Mouse (Mus musculus) thymus, adult 2 months (tissue): ENCODE results near the gene Rab44. TPM values are rescaled to one million over a fixed set of nuclear protein-coding genes. Genes with fewer than 3 reads are reported as not detected.

Experiments
- DNase-seq: peaks from one replicate; pipeline ENCODE4 v3.0.0; 2021
- H3K27ac ChIP-seq: fragments of 200-500 bp; 2 replicates; pipeline ENCODE4 v1.5.1; 2012; ENCODE audit warnings: low read length, control low read depth; ENCODE audit not compliant: control insufficient read depth, insufficient read depth
- H3K27me3 ChIP-seq: fragments of 200-500 bp; 2 replicates; pipeline ENCODE4 v1.6.1; 2012; ENCODE audit warnings: mild to moderate bottlenecking, low read length, moderate library complexity, mixed read lengths; ENCODE audit not compliant: control insufficient read depth, insufficient read depth
- H3K36me3 ChIP-seq: fragments of 200-500 bp; 2 replicates; pipeline ENCODE4 v1.6.1; 2012; ENCODE audit warnings: mild to moderate bottlenecking, low read length, moderate library complexity; ENCODE audit not compliant: control insufficient read depth, insufficient read depth
- H3K4me1 ChIP-seq: fragments of 200-500 bp; replicated peaks from 2 replicates; pipeline ENCODE4 v1.6.1; 2012; ENCODE audit warnings: low read length; ENCODE audit not compliant: control insufficient read depth, insufficient read depth
- H3K4me3 ChIP-seq: fragments of 200-500 bp; 2 replicates; pipeline ENCODE4 v1.5.1; 2012; ENCODE audit warnings: mild to moderate bottlenecking, low read length, control low read depth, moderate library complexity; ENCODE audit not compliant: control insufficient read depth, insufficient read depth
- CTCF ChIP-seq: fragments of 200-500 bp; IDR thresholded peaks from 2 replicates; pipeline ENCODE4 v1.5.1; 2012; ENCODE audit warnings: mild to moderate bottlenecking, control low read depth, low read length, moderate library complexity, borderline replicate concordance; ENCODE audit not compliant: control insufficient read depth, poor library complexity, insufficient read depth; ENCODE audit errors: extremely low read depth
- POLR2A ChIP-seq: fragments of 200-500 bp; IDR thresholded peaks from 2 replicates; pipeline ENCODE4 v1.6.1; 2012; ENCODE audit warnings: mild to moderate bottlenecking, low read length, control low read depth, moderate library complexity; ENCODE audit not compliant: control insufficient read depth, poor library complexity, insufficient read depth; ENCODE audit errors: extremely low read depth
- WGBS: fragments of 180-500 bp; shearing (Covaris S2); methylation state at CpG from one replicate; pipeline ENCODE4 v1.1.7; 2018; 5-methylcytosine and 5-hydroxymethylcytosine counted together
- polyA plus RNA-seq: library from polyadenylated mRNA; depleted of rRNA; stranded (reverse); fragments of >200 nt; gene quantifications from 2 replicates; pipeline ENCODE4 v1.2.3, GENCODE M21; 2012

Rab44 gene
- polyA plus RNA-seq, 1 experiment = 8.9 TPM

DNA sequence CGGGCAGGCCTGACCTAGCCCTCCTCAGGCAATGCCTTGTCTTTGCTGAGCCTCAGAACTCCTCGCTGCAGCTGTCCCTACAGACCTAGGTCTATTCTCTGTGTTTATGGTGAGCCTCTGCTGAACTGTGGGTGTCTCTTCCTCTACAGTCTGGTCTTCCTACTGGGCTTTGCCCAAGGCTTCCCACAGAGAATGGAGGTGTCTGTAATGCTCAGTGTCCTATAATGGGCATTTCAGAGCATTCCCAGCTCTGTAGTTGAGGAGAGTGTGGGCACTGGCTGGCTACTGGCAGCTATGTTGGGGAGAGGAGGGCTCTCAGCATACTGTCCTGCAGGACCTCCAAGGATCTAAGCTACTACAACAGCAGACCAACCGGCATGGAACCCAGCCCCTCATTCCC, 61.7 kb downstream of the Rab44 start:
- no peak for DNase-seq
- peaks cover 15% of the 10 kb centered on the region for H3K4me1 ChIP-seq
- 70% methylated on average over 3 of the region's 3 CpGs for WGBS
- H3K36me3 ChIP-seq = no peaks in the 10 kb centered on the region
- H3K4me3 ChIP-seq = no peak overlapping the region
- no peak overlapping the region for H3K27ac ChIP-seq
- TF ChIP-seq CTCF = no peak
- no peak for TF ChIP-seq POLR2A
- no peaks in the 10 kb centered on the region for H3K27me3 ChIP-seq

DNA sequence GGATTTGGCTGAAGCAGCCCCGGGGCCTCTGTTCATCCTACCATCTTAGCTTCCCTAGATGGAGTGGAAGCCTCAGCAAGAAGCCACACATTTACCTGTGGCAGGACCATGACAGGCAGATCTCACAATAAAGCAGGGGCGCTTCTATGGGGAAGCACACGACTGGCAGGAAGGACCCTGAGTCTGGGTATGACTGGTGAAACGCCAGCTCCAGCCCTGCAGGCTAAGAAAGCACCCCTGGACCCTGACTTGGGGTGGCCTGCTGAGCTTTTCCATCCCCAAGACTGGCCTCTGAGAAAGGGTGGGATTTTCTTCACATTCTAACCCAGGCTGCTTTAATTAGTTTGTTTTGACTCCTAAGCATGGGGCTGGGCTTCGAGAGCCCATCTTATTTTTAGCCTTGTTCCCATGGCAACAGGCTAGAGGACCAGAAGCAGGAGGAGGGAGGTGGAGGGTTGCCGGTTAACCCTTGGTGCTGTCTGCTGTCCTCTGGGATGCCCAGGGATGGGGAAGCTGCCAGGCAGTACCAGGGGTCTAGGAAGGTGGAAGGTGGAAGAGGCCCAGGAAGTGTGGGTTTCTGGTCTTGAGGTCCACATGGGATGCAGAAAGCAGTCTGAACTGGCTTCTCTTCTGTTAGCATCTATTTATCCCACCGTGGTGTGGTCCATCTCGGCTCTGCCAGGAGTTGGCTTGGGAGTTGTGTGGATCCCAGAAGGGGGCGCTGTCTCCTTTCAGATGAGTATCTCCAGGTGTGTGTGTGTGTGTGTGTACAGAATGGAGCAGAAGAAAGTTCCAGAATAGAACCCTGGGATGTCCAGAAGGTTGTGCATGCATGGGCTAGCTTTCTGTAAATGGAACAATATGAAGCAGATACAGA, 62.7 kb downstream of the Rab44 start:
- no peaks in the 10 kb centered on the region for H3K36me3 ChIP-seq
- no peaks in the 10 kb centered on the region for H3K27me3 ChIP-seq
- 42% methylated on average over 9 of the region's 9 CpGs for WGBS
- peaks cover 9% of the 10 kb centered on the region for H3K4me1 ChIP-seq
- H3K27ac ChIP-seq = no peak overlapping the region
- H3K4me3 ChIP-seq = no peak overlapping the region
- TF ChIP-seq CTCF (peak; percentile 34; the same call in 1 of the 2 replicates), POLR2A (no peak)
- DNase-seq = peak; percentile 53

DNA sequence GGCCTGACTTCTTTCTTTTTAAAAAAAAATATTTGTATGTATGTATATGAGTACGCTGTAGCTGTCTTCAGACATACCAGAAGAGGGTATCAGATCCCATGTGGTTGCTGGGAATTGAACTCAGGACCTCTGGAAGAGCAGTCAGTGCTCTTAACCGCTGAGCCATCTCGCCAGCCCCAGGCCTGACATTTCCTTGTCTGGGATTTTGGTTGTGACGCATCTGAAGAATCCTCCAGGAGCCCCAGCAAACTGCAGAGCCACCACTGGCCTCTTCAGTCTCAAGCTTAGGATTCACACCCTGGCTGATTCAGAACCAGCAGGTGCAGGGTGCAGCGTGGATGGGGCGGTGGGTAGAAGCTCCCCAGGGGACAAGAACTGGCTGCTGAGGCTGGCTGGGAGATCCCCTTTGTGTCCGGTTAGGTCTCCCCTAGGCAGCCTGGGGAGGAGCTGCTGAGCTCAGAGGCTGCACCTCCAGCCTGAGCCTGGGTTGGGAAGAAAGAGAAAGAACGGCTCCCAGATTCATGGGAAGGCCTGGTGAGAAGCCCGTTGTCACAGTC, 64.6 kb downstream of the Rab44 start:
- DNase-seq = no peak
- Histone ChIP-seq H3K4me3 (no peak overlapping the region), H3K27me3 (no peaks in the 10 kb centered on the region), H3K4me1 (no peaks in the 10 kb centered on the region), H3K36me3 (no peaks in the 10 kb centered on the region), H3K27ac (no peak overlapping the region)
- TF ChIP-seq CTCF = no peak
- no peak for TF ChIP-seq POLR2A
- WGBS = 90% methylated on average over 9 of the region's 9 CpGs

- whole genome bisulfite sequencing = 96% methylated on average over 6 of the region's 6 CpGs
- TF ChIP-seq POLR2A (no peak), CTCF (no peak)
- no peaks in the 10 kb centered on the region for H3K4me1 ChIP-seq
- H3K27ac ChIP-seq = no peak overlapping the region
- H3K4me3 ChIP-seq = no peak overlapping the region
- H3K27me3 ChIP-seq = no peaks in the 10 kb centered on the region
- no peaks in the 10 kb centered on the region for H3K36me3 ChIP-seq
- no peak for DNase-seq
These were observed 66.0 kb downstream of the Rab44 start for GRCm38 (mm10) chr17:29179917-29180316.

DNA sequence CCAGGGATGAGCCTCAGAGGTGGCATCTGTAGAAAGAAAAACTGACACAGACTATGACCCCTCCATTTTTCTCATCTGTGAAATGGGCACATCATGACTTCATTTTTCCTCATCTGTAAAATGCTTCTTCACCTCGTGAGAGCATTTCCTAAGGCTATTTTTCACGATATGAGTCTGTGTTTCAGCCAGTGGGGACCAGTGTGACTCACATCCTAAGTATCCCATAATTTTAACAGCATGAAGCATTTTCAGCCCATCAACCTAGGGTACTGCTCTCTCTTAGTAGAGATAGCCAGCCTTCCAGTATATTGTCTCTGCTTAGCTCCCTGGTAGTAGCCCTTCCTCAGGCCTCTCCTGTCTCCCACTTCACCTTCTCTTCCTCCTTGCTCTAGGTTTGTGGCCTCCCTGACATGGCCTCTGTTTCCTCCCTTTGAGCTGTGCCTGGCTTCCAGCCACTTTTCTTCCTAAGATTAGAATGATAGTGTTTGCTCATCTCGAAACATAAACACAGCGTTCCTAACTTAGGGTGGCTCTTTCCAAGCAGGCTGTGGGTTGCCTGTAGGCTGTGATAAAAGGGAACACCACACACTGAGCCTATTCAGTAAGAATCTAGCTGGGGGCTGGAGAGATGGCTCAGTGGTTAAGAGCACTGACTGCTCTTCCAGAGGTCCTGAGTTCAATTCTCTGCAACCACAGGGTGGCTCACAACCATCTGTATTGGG, 66.6 kb downstream of the Rab44 start:
- Histone ChIP-seq H3K27me3 (no peaks in the 10 kb centered on the region), H3K4me3 (no peak overlapping the region), H3K27ac (no peak overlapping the region), H3K4me1 (no peaks in the 10 kb centered on the region), H3K36me3 (no peaks in the 10 kb centered on the region)
- TF ChIP-seq POLR2A (no peak), CTCF (no peak)
- 85% methylated on average over 4 of the region's 4 CpGs for WGBS
- DNase-seq = no peak

DNA sequence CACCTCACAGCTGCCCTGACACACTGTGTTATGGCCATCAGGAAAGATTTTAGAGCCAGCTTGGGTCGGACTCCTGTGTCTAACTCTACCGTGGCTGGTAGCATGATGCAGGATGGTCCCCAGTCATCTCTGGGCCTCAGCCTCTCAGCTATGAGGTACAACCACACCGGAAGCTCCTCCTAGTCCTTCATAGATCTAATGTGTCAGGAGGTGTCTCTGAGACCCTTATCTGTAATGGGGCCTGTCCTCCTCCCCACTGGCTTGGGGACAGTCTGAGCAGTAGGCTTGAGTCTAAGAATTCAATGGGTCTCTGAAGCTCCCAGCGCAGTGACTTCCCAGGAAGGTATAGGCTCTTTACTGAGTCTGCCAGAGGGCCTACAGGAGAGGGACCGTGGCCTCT, 67.8 kb downstream of the Rab44 start:
- no peaks in the 10 kb centered on the region for H3K4me1 ChIP-seq
- no peaks in the 10 kb centered on the region for H3K27me3 ChIP-seq
- DNase-seq = no peak
- TF ChIP-seq CTCF (no peak), POLR2A (no peak)
- no peak overlapping the region for H3K4me3 ChIP-seq
- 92% methylated on average over 5 of the region's 5 CpGs for WGBS
- no peak overlapping the region for H3K27ac ChIP-seq
- H3K36me3 ChIP-seq = no peaks in the 10 kb centered on the region
